Mouse (Mus musculus): ENCODE measurements around the gene Gsta3.
"Not testable (repeated sequence)": the region's sequence is repeated elsewhere in the genome, so short reads cannot be mapped to it uniquely, and the experiment has no call there.

Gene Gsta3

DNA sequence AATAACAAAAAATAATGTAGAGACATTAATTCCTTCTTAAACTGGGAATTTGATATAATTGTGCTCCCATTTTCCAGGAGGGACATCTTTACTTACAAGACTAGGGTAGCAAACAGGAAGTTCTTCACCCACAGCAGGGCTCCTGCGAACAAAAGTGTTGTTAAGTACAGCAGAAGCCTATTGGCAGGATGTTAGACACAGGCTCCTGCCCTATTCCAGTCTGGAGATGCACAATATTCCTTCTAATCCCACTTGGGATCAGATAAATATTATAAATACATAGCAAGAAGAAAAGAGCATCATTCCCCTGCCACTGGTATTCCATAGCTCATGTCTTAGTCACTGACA, 12.9 kb downstream of the Gsta3 start:
- DNase-seq (ENCODE audit: low spot score in 2 of 2): no peak

DNA sequence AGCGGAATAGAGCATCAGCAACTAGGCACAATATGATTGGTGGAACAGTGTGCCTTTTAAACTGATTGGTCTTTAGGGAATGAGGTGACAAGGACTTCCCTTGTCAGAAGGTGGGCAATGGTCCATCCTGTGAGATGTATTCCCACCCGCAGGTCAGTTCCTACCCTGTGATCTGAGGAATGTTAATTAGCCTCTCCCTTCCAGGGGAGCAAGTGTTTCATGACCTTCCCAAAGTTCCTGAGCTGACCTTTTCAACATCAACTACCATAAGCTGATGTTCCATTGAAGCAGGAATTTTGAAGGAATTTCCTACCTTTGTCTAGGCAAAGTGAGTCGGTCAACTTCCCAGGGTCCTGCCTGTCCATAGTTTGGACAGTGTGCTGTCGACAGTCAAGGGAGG, 13.5 kb downstream of the Gsta3 start:
- no peak for DNase-seq (ENCODE audit: low spot score in 2 of 2)

DNA sequence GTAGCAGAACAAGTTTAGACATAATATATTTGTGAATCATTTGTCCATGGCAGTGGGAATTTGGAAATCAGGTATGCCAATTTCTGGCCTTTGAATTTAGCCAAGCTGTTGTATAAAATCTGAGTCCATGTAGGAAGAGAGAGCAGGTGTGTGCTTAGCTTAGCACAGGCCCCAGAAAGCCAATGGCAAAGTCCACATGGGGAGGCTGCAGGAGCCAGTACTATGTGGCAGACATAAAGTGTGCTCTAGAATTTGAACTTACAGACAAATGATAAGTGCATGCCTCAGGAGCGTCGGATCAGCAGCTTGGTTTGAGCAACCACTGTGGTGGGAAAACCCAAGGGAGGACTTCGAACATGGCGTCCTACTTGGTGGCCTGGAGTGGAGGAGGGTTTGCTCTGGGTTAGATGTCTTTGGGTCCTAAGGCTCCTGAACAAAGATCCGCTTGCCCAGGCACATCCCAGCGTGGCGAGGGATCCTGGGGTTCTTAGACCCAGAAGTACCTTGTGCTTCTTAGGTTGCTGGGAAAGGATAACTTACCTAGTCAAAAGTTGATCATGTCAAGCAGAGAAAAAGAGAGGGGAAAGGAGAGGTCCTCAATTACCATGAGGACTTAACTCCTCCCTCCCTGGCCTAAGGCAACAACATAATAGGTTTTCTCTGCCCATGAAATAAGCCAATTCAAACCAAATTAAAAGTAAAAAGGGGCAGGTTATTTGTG, 15.4 kb downstream of the Gsta3 start:
- DNase-seq (ENCODE audit: low spot score in 2 of 2): no peak

DNA sequence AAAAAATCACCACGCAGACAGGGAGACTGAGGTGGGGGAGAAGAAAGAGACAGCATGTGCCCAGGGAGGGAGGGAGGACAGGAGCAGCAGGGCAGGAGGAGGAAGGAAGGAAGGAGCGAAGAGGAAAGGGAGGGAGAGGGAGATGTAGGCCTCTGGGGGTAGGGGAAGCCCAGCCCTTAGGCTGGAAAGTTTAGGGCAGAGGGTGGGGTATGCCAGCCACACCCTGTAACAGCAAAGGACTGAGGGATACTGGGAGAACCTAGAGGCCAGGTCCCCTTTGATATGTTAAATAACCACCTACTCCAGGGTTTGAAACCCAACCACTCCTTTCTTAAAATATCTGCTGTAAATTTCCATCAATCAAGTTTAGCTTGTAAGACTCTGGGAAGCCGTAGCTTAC, 16.0 kb downstream of the Gsta3 start:
- DNase-seq (ENCODE audit: low spot score in 2 of 2): no peak

- DNase-seq (ENCODE audit: low spot score in 2 of 2): no peak
Observed at GRCm38 (mm10) chr1:21256871-21257270, 16.5 kb downstream of the Gsta3 start.

- not testable (repeated sequence) for DNase-seq (ENCODE audit: low spot score in 2 of 2)
Observed at GRCm38 (mm10) chr1:21259981-21260380, 19.6 kb downstream of the Gsta3 start.

GRCm38 (mm10) chr1:21262401-21262800, 22.0 kb downstream of the Gsta3 start:
- DNase-seq (ENCODE audit: low spot score in 2 of 2): no peak

DNA sequence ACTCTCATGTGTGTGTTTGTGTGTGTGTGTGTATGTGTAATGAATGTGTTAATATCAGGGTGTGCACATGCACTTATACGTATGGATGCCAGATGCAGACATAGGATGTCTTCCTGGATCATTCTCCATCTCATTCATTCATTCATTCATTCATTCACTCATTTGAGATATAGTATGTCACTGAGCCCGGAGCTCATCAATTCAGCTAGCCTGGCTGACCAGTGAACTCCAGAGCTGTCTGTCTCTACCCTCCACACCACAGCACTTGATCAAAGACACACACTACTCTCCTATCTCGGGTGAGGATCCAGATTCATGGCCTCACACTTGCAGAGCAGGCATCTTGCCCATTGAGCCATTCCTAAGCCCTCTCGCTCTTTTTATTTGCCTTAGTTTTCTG, 23.6 kb downstream of the Gsta3 start:
- no peak for DNase-seq (ENCODE audit: low spot score in 2 of 2)

DNA sequence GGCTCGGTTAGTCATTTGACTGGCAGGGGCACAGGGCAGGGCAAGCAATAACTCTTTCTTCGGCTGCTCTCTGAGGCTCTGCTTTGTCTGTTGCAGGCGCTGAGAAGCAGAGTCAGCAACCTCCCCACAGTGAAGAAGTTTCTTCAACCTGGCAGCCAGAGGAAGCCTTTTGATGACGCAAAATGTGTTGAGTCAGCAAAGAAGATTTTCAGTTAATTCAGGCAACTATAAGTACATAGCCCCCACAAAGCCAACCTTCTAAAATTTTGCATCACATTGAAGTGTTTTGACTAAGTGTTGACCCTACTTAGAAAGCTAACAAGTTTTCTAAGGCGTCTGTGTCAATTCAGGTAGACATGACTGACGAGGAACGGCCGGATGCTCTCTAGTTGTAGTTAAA, 24.4 kb downstream of the Gsta3 start:
- DNase-seq (ENCODE audit: low spot score in 2 of 2): no peak

DNA sequence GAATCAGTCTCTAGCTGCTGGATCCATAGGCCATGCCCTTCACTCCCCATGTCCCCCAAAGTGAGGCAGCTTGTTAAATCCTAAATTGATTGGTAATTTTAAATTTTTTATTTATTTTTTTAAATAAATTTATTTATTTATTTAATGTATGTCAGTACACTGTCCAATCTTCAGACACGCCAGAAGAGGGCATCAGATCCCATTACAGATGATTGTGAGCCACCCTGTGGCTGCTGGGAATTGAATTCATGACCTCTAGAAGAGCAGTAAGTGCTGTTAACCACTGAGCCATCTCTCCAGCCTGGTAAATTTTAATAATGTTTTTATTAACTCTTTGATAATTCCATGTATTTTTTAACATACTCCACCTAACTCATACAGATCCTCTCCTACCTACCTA, 26.4 kb downstream of the Gsta3 start:
- no peak for DNase-seq (ENCODE audit: low spot score in 2 of 2)

DNA sequence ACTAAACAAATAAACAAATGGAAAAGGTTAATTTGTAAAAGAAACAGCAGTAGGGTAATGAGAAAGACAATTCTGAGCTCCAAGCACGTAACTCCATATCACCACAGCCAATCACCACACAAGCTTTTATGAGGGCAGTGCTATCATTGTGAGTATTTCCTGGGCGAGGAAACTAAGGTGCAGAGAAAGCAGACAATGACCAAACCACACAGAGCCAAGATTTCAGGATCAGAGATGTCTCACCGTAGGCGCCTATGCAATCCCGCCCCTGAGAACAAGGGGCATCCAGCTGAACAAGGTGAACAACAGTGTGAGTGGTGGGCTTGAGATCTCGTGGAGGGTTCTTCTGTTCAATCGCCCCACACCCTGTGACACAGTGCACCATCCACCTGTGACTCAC, 27.1 kb downstream of the Gsta3 start:
- DNase-seq (ENCODE audit: low spot score in 2 of 2): not testable (repeated sequence)

- peak; percentile 45 to 47 for DNase-seq (ENCODE audit: low spot score in 2 of 2)
Observed at GRCm38 (mm10) chr1:21271343-21272055, 31.1 kb downstream of the Gsta3 start.

DNA sequence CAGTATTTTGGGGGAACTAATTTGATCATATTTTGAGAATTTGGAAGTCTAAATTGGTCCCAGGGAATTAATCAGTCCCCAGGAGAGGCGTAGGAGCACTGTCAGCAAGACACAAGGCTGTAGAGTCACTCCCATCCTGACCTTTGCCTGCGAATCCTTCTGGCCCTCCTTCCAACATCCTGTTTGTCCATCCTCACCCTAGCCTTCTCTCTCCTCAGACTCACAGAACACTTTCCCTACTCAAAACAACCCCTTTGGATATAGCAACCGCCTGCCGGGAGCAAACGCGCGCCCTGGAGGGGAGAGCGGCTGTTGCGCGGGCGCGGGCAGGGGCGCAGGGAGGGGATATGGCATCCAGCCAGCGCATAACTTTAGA, 31.7 kb downstream of the Gsta3 start:
- no peak for DNase-seq (ENCODE audit: low spot score in 2 of 2)

- DNase-seq (ENCODE audit: low spot score in 2 of 2): no peak
Observed at GRCm38 (mm10) chr1:21273091-21273490, 32.7 kb downstream of the Gsta3 start.

GRCm38 (mm10) chr1:21274437-21275040, 34.1 kb downstream of the Gsta3 start:
- no peak for DNase-seq (ENCODE audit: low spot score in 2 of 2)

GRCm38 (mm10) chr1:21275366-21275765, 35.0 kb downstream of the Gsta3 start:
- not testable (repeated sequence) for DNase-seq (ENCODE audit: low spot score in 2 of 2)

- DNase-seq (ENCODE audit: low spot score in 2 of 2): not testable (repeated sequence)
Observed at GRCm38 (mm10) chr1:21276158-21276557, 35.8 kb downstream of the Gsta3 start.

GRCm38 (mm10) chr1:21280306-21280705, 39.9 kb downstream of the Gsta3 start:
- DNase-seq (ENCODE audit: low spot score in 2 of 2): no peak

DNA sequence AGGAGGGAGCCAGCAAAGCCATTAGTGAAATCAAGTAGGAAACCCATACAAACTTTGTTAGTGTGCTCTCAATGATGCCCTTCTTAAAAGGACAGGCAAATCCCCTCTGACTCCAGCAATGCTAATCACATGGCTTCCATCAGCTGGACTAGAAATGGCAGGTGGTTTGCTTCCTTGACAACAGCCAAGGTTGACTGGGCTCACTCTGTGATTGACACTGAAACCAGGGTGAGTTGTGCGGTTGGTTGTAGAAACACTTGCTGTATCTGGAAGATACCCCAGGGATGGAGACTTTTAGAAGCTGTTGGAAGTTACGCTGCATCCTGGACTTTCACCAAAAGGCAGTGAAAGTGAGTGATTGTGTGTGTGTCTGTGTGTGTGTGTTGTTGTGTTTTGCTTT, 44.3 kb downstream of the Gsta3 start:
- DNase-seq (ENCODE audit: low spot score in 2 of 2): not testable (repeated sequence)

DNA sequence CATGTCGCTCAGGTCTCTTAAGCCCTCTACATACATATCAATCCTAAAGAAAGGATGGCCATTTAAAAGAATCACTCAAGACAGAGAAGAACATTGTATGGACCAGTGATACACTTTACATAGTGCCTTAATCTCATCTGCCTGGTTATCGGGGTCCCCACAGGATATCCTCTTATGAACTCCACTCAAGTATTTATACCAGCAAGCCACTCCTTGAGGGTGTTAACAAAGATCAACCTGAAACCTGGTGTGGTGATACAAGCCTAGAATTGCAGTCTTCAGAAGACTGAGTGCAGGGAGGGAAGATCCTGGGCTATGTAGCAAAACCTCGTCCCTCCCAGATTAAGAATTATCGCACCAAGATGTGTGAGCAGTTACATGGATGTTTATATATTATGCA, 51.0 kb downstream of the Gsta3 start:
- no peak for DNase-seq (ENCODE audit: low spot score in 2 of 2)

GRCm38 (mm10) chr1:21292590-21292989, 52.2 kb downstream of the Gsta3 start:
- no peak for DNase-seq (ENCODE audit: low spot score in 2 of 2)

- no peak for DNase-seq (ENCODE audit: low spot score in 2 of 2)
Observed at GRCm38 (mm10) chr1:21296169-21296568, 55.8 kb downstream of the Gsta3 start.

GRCm38 (mm10) chr1:21298114-21298513, 57.7 kb downstream of the Gsta3 start:
- no peak for DNase-seq (ENCODE audit: low spot score in 2 of 2)
